Mouse (Mus musculus): Measurements from ENCODE around the gene Sf3a1.

The Sf3a1 gene

GRCm38 (mm10) chr11:4134986-4135935 is 24.9 kb upstream of the Sf3a1 start, which contains the start of gene Rnf215:
Rnf215 (plus strand) TSS chr11:4135202.
- DNase-seq (ENCODE audit: low read depth, low spot score): peak; percentile 97

- no peak for DNase-seq (ENCODE audit: low read depth, low spot score)
Observed at GRCm38 (mm10) chr11:4138964-4139363, 21.2 kb upstream of the Sf3a1 start.

GRCm38 (mm10) chr11:4141505-4141904 is 18.6 kb upstream of the Sf3a1 start:
- DNase-seq (ENCODE audit: low read depth, low spot score): no peak

GRCm38 (mm10) chr11:4142352-4142751 is 17.8 kb upstream of the Sf3a1 start:
- peak; percentile 36 for DNase-seq (ENCODE audit: low read depth, low spot score)

- no peak for DNase-seq (ENCODE audit: low read depth, low spot score)
Observed at GRCm38 (mm10) chr11:4143281-4144062, 16.7 kb upstream of the Sf3a1 start.

- no peak for DNase-seq (ENCODE audit: low read depth, low spot score)
Observed at GRCm38 (mm10) chr11:4146381-4146780, 13.8 kb upstream of the Sf3a1 start.

- DNase-seq (ENCODE audit: low read depth, low spot score): no peak
Observed at GRCm38 (mm10) chr11:4147098-4147497, 13.1 kb upstream of the Sf3a1 start.

GRCm38 (mm10) chr11:4148120-4148519 is 12.0 kb upstream of the Sf3a1 start:
- DNase-seq (ENCODE audit: low read depth, low spot score): no peak

- no peak for DNase-seq (ENCODE audit: low read depth, low spot score)
Observed at GRCm38 (mm10) chr11:4148536-4149156, 11.5 kb upstream of the Sf3a1 start.

GRCm38 (mm10) chr11:4149886-4150285 is 10.3 kb upstream of the Sf3a1 start:
- no peak for DNase-seq (ENCODE audit: low read depth, low spot score)

- DNase-seq (ENCODE audit: low read depth, low spot score): no peak
Observed at GRCm38 (mm10) chr11:4153694-4154093, 6.5 kb upstream of the Sf3a1 start.

GRCm38 (mm10) chr11:4155641-4156040 is 4.5 kb upstream of the Sf3a1 start:
- DNase-seq (ENCODE audit: low read depth, low spot score): peak; percentile 51

GRCm38 (mm10) chr11:4158676-4159075 is 1.5 kb upstream of the Sf3a1 start:
- DNase-seq (ENCODE audit: low read depth, low spot score): no peak

- DNase-seq (ENCODE audit: low read depth, low spot score): no peak
Observed at GRCm38 (mm10) chr11:4160758-4161480, 769 bp downstream of the Sf3a1 start.

GRCm38 (mm10) chr11:4164701-4165100 is 4.6 kb downstream of the Sf3a1 start:
- no peak for DNase-seq (ENCODE audit: low read depth, low spot score)

- no peak for DNase-seq (ENCODE audit: low read depth, low spot score)
Observed at GRCm38 (mm10) chr11:4166467-4167090, 6.4 kb downstream of the Sf3a1 start.

- peak; percentile 69 for DNase-seq (ENCODE audit: low read depth, low spot score)
Observed at GRCm38 (mm10) chr11:4174586-4174985, 14.4 kb downstream of the Sf3a1 start.

GRCm38 (mm10) chr11:4177716-4178115 is 17.6 kb downstream of the Sf3a1 start:
- DNase-seq (ENCODE audit: low read depth, low spot score): no peak

- peak; percentile 57 for DNase-seq (ENCODE audit: low read depth, low spot score)
Observed at GRCm38 (mm10) chr11:4182061-4182460, 21.9 kb downstream of the Sf3a1 start.

GRCm38 (mm10) chr11:4183511-4183910 is 23.4 kb downstream of the Sf3a1 start:
- DNase-seq (ENCODE audit: low read depth, low spot score): peak; percentile 45
